Mouse (Mus musculus) cortical plate, adult 2 months (tissue): ENCODE measurements around the gene Gm3336.

Experiments used
- CTCF ChIP-seq: fragments of 200-500 bp; IDR thresholded peaks from 2 replicates; pipeline ENCODE4 v1.5.1; 2011; ENCODE audit warnings: mild to moderate bottlenecking, control low read depth, low read length; ENCODE audit not compliant: insufficient read depth; ENCODE audit errors: extremely low read depth
- POLR2A ChIP-seq: fragments of 200-500 bp; IDR thresholded peaks from 2 replicates; pipeline ENCODE4 v1.6.1; 2011; ENCODE audit warnings: mild to moderate bottlenecking, low read length, control low read depth; ENCODE audit not compliant: insufficient read depth; ENCODE audit errors: extremely low read depth

DNA sequence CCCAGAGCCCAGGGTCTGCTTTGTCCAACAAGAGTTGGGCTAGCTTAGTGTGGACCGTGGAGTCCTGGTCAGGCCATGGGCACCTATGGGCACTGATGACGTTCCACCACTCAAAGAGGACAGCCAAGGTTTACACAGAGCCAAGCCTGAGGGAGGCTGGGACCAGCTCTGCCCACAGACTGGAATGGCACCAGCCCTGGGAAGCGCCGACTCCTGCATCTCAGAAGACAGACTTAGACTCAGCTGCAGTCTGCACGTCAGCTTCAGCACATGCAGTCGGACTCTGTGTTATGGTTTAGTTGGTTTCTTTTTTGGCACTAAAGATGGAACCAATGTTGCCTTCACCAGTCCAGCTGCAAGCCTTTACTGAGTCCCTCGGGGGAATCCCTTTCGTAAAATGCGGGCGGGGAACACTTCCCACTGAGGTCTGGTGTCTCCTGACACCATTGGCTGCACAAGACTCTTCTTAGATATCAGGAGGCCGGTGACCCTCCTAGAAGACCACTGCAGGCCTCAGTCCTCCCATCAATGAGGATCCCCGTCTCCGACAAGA, 31.9 kb downstream of the Gm3336 start:
- TF ChIP-seq CTCF (no peak), POLR2A (no peak)
